Mouse (Mus musculus) frontal cortex, postnatal 36 days (tissue): Measurements from ENCODE around the gene Gm27021.

Experiments used
- DNase-seq, 2 experiments: peaks; one replicate each; pipeline ENCODE4 v3.0.0; 2022; ENCODE audit warnings: low spot score in 2 of 2

The Gm27021 gene

GRCm38 (mm10) chr8:120602672-120603071 is 65.2 kb downstream of the Gm27021 start:
- DNase-seq: no peak

GRCm38 (mm10) chr8:120599504-120599903 is 68.4 kb downstream of the Gm27021 start:
- DNase-seq: peak; percentile 71 to 80

GRCm38 (mm10) chr8:120598579-120598978 is 69.3 kb downstream of the Gm27021 start:
- peak; percentile 77 to 91 for DNase-seq

- peak in 1 of 2 experiments; percentile 49 for DNase-seq
These were observed 71.9 kb downstream of the Gm27021 start for GRCm38 (mm10) chr8:120595963-120596362.

DNA sequence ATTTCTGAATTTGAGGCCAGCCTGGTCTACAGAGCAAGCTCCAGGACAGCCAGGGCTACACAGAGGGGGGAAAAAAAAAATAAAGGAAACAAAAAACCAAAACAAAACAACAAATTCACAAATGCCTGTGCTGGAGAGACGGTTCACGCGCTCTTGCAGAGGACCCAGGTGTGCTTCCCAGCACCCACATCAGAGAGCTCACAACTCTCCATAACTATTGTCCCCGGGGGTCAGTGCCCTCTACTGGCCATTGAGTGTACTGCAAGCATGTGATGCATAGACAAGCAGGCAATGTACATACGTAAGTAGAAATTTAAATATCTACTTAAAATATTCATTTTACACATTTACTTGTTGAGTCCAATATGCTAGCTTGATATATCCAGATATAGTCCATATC is 73.3 kb downstream of the Gm27021 start:
- DNase-seq: no peak

DNA sequence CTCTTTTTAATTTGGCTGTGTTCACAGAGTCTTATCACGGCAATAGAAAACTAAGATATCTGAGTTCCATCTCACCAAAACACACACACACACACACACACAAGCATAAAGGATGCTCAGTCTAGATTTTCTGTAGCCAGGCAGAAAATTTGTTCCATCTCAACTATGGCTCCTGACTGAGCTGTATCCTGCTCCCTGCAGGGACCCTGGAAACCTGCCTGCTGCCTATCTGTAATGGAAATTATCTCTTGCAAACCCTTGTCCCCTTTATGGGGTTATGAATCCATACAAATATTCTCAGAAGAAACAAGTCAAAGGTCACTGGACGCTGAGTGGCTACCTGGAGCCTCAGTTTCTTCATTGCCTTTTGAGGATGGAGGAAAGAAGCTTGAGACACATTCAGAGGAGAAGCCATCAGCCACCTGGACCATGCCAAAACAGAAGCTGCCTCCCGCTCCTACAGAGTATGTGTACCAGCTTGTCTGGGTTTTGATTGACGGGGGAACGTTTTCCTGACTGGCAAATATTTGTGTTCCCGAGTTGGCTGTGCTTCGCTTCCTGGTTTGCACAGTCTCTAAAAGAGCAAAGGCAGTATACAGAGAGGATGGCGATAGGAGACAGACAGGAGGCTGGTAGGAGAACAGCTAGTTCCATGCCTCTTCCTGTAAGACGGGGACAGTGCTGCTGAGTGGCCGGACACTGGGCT is 76.1 kb downstream of the Gm27021 start:
- DNase-seq: no peak

- DNase-seq: no peak
These were observed 78.0 kb downstream of the Gm27021 start for GRCm38 (mm10) chr8:120589921-120590320.

DNA sequence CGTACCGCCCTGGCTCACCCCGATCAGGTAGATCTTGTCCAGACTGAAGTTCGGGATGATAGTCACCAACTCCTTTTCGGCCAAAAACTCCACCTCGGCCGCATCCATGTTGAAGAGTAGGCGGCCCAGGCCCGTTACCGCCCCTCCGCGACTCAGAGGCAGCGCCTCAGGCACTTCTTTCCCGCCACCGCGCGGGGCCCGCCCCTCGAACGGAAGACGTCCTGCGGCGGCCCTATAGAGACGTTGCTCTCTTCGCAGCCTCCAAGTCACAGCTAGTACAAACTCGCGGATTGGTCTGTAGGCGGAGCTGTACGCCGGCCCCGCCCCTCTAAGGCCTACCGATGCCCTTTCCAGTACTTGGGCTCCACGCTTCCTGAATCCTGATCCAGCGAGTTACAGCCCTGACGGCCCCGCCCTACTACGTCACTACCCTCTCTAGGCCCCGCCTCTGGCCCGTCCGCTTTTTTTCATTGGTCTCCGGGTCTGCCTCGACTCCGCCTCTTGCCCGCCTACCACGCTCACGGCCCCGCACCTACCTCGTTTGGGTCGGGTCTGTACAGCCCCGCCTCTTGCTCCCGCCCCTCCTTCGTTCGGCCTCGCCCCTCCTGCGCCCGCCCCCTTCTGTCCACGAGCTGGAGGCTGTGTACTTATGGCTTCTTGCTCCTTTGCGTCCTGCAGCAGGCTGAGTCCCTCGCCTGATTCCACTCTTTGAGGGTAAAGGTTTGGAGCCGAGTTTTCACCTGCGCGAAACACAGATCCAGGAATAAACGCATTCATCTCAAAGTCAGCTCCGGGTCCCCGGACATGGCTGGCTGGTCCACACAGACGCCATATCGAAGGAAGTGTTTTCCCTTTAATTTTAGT is 78.7 kb downstream of the Gm27021 start, which contains the start of gene Gins2:
Gene Gins2, minus strand, starts transcription at position 397 of the 864 bp plus-strand sequence.
- peak; percentile 99 for DNase-seq

DNA sequence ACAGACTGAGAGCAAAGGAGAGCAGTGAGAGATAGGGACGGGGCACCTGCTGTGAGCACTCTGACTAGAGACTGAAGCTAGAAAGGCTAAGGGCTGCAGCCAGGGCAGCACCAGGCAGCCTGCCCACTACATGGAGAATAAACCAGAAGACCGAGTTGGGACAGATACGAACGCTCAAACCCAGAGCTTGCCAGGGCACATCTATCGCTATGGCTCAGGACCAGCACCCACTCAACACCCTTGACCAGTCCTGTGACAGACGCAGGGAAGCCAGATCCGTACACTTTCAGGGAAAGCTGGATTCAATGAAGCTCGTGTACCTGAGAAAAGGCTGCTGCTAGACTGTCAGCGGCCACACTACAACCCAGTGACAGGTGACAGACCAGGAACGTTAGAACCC is 82.4 kb downstream of the Gm27021 start:
- DNase-seq: no peak

DNA sequence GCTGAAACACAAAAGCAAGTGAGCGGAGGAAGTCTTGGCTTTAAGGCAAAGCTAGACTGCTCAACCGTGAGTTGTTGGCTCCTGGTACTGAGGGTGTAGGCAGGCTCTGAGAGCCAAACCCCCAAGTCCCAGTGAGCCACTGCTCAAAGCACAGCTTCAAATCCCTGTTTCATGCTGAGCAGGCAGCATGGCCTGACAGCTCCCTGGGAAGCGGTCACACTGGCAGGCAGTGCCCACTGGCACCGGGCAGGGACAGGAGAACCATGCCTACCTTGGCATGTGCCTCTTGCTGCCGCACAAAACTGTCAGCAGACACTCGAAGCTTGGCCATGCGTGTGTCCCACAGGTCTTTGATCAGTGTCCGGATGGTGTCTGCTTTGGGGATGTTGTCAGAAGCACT is 86.1 kb downstream of the Gm27021 start:
- DNase-seq: no peak

- DNase-seq: no peak
These were observed 86.5 kb downstream of the Gm27021 start for GRCm38 (mm10) chr8:120581329-120581728.

GRCm38 (mm10) chr8:120580336-120581000 is 87.4 kb downstream of the Gm27021 start:
- no peak for DNase-seq

DNA sequence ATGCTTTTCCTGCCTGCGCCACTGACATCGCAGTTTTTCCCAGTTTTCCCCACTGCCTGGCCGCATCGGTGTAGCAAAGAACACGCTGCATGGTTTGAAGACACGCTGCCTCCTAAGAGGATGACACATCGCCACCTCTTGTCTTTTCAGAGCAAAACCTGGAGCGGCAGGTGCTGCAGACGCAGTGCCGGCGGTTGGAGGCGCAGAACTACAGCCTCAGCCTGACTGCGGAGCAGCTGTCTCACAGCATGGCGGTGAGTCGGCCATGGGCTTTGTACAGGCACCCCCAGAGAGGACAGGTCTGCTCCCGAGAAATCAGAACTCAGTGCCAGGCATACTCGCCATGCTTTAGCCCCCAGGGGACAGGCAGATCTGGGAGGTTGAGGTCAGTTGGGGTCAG is 90.1 kb downstream of the Gm27021 start:
- DNase-seq: no peak

DNA sequence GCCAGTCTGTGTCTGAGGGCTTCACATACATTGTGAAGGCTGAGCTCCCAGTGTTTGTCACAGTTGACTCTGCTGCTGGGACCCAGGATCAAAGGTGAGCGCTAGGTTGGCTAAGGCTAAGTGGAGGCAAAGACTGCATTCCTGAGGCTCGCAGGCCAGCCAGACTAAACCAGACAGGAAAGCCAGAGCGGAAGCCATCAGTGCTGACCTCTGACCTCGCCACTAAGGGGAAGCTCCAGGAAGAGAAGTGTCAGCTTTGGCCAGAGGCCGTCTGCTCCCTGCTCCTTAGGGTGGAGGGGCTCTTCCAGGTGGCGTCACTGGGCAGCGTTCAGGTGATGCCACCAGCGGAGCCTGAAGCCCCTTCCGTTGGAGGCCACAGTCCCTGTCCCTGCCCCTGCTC is 92.1 kb downstream of the Gm27021 start:
- DNase-seq: no peak

GRCm38 (mm10) chr8:120574941-120575340 is 92.9 kb downstream of the Gm27021 start:
- no peak for DNase-seq

DNA sequence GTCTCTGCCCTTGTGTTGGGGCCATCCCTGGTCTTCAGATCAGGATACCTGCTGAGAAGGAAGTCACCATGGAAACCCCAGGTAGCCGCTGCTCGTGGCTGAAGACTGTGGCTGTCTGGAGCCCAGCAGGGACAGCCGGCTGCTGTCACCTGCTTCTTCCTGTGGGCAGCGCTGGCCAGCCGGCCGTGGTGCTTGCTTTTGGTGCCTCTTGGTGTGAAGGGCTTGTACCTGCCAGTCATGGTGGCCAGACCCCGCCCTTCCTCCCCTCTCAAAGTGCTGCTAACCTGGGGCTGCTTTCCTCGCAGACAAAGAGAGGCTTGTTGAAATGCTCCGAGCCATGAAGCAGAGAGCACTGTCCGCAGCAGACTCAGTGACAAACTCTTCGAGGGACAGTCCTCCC is 94.0 kb downstream of the Gm27021 start:
- no peak for DNase-seq

- DNase-seq: peak in 1 of 2 experiments; percentile 64
These were observed 95.3 kb downstream of the Gm27021 start for GRCm38 (mm10) chr8:120572534-120572933.

GRCm38 (mm10) chr8:120571561-120571960 is 96.3 kb downstream of the Gm27021 start:
- no peak for DNase-seq

GRCm38 (mm10) chr8:120569939-120570715 is 97.8 kb downstream of the Gm27021 start:
- DNase-seq: peak; percentile 84 to 86

- no peak for DNase-seq
These were observed 98.8 kb downstream of the Gm27021 start for GRCm38 (mm10) chr8:120569123-120569522.

- no peak for DNase-seq
These were observed 99.6 kb downstream of the Gm27021 start for GRCm38 (mm10) chr8:120568164-120568798.
